Mouse (Mus musculus) adrenal gland, postnatal 36 days (tissue): Measurements from ENCODE around the gene Ap2a2. TPM values are rescaled to one million over a fixed set of nuclear protein-coding genes. Genes with fewer than 3 reads are reported as not detected.
"Not testable (repeated sequence)": the region's sequence is repeated elsewhere in the genome, so short reads cannot be mapped to it uniquely, and the experiment has no call there.

Experiments
- DNase-seq, 2 experiments: peaks; one replicate each; pipeline ENCODE4 v3.0.0; 2021; ENCODE audit warnings: mixed read lengths in 1 of 2
- total RNA-seq, 2 experiments: library from RNA; stranded (reverse); gene quantifications; 2 replicates each; pipeline ENCODE4 v1.2.3; 2021

Gene Ap2a2
- total RNA-seq, 2 experiments from 2014 or later, result 57.5 to 75.9 TPM

- no peak for DNase-seq
Measured at GRCm38 (mm10) chr7:141559726-141560325, 2.1 kb upstream of the Ap2a2 start.

GRCm38 (mm10) chr7:141560471-141560870 lies 1.5 kb upstream of the Ap2a2 start:
- no peak for DNase-seq

GRCm38 (mm10) chr7:141562421-141562851 lies 463 bp downstream of the Ap2a2 start:
- peak in 1 of 2 experiments; percentile 38 for DNase-seq

- DNase-seq, result peak; percentile 46 to 75
Measured at GRCm38 (mm10) chr7:141562852-141563427, 967 bp downstream of the Ap2a2 start.

GRCm38 (mm10) chr7:141564561-141564960 lies 2.6 kb downstream of the Ap2a2 start:
- peak in 1 of 2 experiments; percentile 17 for DNase-seq

- peak; percentile 16 to 22 for DNase-seq
Measured at GRCm38 (mm10) chr7:141566587-141566986, 4.6 kb downstream of the Ap2a2 start.

- no peak for DNase-seq
Measured at GRCm38 (mm10) chr7:141569283-141569803, 7.4 kb downstream of the Ap2a2 start.

GRCm38 (mm10) chr7:141569916-141570315 lies 7.9 kb downstream of the Ap2a2 start:
- no peak for DNase-seq

GRCm38 (mm10) chr7:141570625-141571295 lies 8.8 kb downstream of the Ap2a2 start:
- DNase-seq, result no peak

- DNase-seq, result no peak
Measured at GRCm38 (mm10) chr7:141574041-141574440, 12.1 kb downstream of the Ap2a2 start.

- DNase-seq, result no peak
Measured at GRCm38 (mm10) chr7:141575481-141575880, 13.5 kb downstream of the Ap2a2 start.

GRCm38 (mm10) chr7:141577801-141578200 lies 15.8 kb downstream of the Ap2a2 start:
- no peak for DNase-seq

GRCm38 (mm10) chr7:141578511-141578910 lies 16.5 kb downstream of the Ap2a2 start:
- no peak for DNase-seq

GRCm38 (mm10) chr7:141578943-141579342 lies 17.0 kb downstream of the Ap2a2 start:
- no peak for DNase-seq

- no peak for DNase-seq
Measured at GRCm38 (mm10) chr7:141581323-141581722, 19.4 kb downstream of the Ap2a2 start.

- DNase-seq, result no peak
Measured at GRCm38 (mm10) chr7:141584048-141584841, 22.3 kb downstream of the Ap2a2 start.

- no peak for DNase-seq
Measured at GRCm38 (mm10) chr7:141585288-141585687, 23.3 kb downstream of the Ap2a2 start.

- no peak for DNase-seq
Measured at GRCm38 (mm10) chr7:141585881-141586280, 23.9 kb downstream of the Ap2a2 start.

GRCm38 (mm10) chr7:141588890-141589289 lies 26.9 kb downstream of the Ap2a2 start:
- no peak for DNase-seq

- DNase-seq, result not testable (repeated sequence)
Measured at GRCm38 (mm10) chr7:141590249-141590648, 28.3 kb downstream of the Ap2a2 start.

- DNase-seq, result no peak
Measured at GRCm38 (mm10) chr7:141590959-141591358, 29.0 kb downstream of the Ap2a2 start.

GRCm38 (mm10) chr7:141592096-141592495 lies 30.1 kb downstream of the Ap2a2 start:
- no peak for DNase-seq
